Mouse (Mus musculus): ENCODE data around the gene Rhbdl3.
A peak's percentile ranks its signal among the peaks of the same experiment; 100 is the strongest.
"Not testable (repeated sequence)": the region's sequence is repeated elsewhere in the genome, so short reads cannot be mapped to it uniquely, and the experiment has no call there.

Rhbdl3 gene

GRCm38 (mm10) chr11:80313462-80313861 lies 12.8 kb downstream of the Rhbdl3 start:
- DNase-seq = no peak

- no peak for DNase-seq
Measured at GRCm38 (mm10) chr11:80313944-80314343, 13.2 kb downstream of the Rhbdl3 start.

GRCm38 (mm10) chr11:80315743-80316639 lies 15.3 kb downstream of the Rhbdl3 start:
- DNase-seq = peak; percentile 36

GRCm38 (mm10) chr11:80323255-80323654 lies 22.5 kb downstream of the Rhbdl3 start:
- DNase-seq = no peak

- no peak for DNase-seq
Measured at GRCm38 (mm10) chr11:80324636-80325035, 23.9 kb downstream of the Rhbdl3 start.

DNA sequence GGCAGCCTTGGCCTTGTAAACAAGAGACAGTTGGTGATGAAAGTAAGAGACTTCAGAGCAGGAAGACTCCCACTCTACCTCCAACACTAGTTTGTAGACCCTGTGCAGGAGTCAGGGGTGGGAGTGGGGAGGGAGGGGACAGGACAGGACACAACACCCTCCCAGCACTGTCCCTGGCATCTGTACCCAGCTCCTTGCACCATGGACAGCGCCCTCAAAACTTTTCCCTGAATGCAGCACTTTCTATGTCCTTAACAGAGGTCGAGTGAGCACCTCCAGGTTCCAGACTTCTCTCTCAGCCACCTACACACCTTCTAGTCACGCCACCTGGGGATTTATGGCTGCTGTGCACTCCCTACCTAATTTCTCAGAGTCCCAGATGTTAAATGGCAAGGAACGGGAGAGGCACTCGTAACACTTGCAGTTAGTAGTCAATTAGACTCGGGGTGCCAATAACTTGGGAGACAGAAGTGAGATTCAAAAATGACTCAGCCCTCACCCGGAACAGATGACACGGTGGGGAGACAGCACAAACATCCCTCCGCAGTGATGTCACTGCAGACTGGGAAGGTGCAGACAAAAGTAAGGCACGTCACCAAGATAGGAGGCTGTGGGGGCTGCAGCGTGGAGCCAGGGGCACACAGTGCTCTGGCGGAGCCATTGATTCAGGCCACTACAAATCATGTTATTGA lies 32.1 kb downstream of the Rhbdl3 start:
- DNase-seq = no peak

GRCm38 (mm10) chr11:80335609-80336350 lies 35.1 kb downstream of the Rhbdl3 start:
- no peak for DNase-seq

DNA sequence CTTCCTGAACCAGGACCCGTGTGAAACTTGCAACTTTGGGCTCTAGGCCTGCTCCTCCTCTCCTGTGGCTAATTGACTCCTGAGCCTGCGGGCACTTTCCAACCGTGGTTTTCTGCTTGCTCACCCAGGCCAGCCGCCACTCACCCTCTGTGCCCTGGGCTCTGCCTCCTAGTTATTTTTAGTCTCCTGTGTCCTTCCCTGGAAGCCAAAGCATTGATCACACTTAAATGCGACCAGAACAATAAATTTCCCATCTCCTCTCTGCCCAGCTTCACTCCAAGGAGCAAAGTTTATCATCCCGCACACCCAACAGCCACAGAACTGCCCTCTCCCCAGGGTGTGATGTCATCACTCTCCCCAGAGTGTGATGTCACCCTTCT lies 35.6 kb downstream of the Rhbdl3 start:
- no peak for DNase-seq

DNA sequence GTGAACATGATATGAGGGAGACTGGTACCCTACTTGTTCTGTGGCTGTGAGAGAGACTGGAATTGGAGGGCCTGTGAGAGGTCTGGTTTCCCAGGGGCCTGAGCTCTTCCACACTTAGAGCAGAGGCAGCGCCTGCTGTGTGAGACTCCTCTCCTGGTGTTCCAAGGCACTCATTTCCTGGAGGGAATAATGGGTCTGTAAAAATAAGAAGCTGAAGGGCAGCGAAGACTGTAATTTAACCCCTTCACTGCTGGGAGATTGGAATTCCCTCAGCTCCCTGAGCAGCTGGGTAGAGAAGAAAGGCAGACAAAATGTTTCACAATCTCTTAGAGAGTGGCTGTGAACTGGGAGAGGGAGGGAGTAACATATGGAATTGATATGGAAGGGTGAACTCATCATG lies 41.8 kb downstream of the Rhbdl3 start:
- DNase-seq = no peak

DNA sequence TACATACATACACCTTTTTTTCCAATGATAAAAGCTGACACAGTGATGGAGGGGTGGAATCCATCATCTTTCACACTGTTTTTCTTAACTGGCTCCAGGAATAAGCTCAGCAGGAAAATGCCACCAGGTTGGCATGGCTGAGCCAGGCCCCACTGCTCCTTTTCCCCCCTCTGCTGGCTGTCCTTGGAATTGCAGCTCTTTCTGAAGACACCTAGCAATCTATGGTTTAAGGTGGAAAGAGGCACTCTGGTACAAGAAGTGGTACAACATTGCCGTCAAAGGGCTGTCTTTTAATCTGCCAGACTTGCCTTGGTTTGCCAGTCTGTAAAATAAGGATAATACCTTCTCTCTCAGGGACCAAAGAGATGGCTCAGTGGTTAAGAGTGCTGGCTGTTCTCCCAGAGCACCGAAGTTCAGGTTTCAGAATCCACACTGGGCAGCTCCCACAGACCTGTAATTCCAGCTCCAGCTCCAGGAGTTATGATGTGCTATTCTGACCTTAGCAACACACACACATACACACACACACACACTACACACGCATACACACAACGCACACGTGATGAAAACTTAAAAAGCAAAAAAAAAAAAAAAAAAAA lies 51.2 kb downstream of the Rhbdl3 start:
- peak; percentile 66 for DNase-seq

DNA sequence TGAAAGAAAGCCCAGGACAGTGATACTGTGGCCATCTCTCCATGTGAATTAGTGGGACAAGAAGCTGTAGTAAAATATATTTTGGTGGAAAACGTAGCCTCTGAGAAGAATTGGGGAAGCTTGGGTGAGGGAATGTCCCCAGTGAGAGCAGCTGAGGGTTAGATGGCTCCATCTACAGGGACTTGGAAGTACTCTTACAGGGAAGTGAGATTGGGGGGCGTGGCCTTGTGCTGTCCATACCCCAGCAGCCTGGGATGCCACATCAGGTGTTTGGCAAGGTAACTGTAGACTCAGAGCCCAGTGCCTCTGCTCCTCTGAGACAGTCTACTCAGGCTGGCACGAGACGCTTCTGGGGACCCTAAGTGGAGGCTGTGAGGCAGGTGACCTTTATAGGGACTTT lies 54.1 kb downstream of the Rhbdl3 start:
- no peak for DNase-seq

DNA sequence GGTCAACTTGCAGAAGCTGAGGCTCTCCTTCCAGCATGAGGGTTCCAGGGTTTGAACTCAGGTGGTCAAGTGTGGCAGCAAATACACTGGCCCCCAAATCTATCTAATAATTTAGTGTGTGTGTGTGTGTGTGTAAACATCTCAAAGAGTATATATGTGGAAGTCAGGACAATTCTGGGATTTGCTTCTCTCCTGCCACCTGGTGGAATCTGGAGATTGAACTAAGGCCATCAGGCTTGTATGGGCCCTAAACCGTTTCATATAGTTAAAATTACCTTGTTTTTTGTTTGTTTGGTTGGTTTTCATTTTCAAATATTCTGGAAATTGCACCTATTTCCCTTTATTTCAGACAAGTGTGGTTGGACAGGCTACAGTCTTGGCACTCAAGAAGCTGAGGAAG lies 68.2 kb downstream of the Rhbdl3 start:
- no peak for DNase-seq

- DNase-seq = no peak
Measured at GRCm38 (mm10) chr11:80376651-80377050, 75.9 kb downstream of the Rhbdl3 start.

DNA sequence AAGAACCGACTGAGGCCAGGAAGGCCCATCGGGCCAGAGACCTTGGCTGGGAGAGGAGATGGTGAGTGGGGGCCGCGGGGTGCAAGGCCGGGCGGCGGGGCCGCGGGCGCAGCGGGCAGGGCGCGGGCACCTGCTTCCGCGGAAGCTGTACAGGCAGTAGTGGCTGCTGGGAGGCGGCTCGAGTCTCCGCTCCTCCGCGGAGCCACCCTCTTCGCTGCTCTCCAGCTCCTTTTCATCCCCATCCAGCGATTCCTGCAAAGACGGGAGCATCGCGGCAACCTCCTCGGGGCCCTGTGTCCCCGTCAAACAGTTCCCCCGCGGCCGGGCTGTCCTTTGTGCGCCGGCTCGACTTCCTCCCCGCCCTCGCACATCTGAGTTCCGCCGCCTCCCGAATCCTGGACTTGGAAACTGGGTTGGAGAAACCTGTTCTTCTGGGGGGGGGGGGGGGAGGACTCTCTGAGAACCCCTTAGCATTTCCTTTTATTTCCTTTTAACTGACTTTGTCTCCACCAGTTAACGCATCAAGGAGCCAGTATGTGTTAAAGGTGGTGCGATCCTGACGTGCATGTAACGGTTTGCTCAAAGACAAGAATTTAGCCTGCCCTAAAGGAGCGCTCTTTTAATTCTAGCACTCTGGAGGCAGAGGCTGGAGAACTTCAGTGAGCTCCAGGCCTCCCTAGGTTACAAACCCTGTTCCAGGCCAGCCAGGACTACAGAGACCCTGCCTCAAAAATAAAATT lies 77.2 kb downstream of the Rhbdl3 start, which contains the start of gene 5730455P16Rik:
Gene 5730455P16Rik (minus strand): TSS at position 323 of the 740 bp plus-strand sequence.
- peak; percentile 79 for DNase-seq

DNA sequence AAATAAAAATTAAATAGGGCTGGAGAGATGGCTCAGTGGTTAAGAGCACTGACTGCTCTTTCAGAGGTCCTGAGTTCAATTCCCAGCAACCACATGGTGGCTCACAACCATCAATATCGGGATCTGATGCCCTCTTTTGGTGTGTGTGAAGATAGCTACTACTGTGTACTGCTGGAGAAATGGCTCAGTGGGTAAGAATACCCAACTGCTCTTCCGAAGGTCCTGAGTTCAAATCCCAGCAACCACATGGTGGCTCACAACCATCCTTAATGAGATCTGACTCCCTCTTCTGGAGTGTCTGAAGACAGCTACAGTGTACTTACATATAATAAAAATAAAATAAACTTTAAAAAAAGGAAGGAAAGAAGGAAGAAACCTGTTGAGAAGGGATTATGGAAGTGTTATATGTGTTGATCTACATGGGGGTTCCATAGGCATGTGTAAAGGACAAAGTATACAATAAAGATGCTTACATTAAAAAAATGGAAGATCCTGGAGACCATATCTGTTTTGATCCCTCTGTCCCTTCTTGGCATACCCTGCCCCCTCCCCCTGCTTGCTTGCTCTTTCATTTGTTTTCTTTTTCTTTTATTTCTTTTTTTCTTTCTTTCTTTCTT lies 77.8 kb downstream of the Rhbdl3 start:
- not testable (repeated sequence) for DNase-seq

GRCm38 (mm10) chr11:80379184-80379583 lies 78.5 kb downstream of the Rhbdl3 start:
- not testable (repeated sequence) for DNase-seq

- DNase-seq = no peak
Measured at GRCm38 (mm10) chr11:80382626-80383018, 81.9 kb downstream of the Rhbdl3 start.

GRCm38 (mm10) chr11:80383019-80383625 lies 82.4 kb downstream of the Rhbdl3 start, which contains the start of gene Zfp207:
Gene Zfp207 (plus strand): TSS chr11:80383279.
- peak; percentile 96 for DNase-seq

DNA sequence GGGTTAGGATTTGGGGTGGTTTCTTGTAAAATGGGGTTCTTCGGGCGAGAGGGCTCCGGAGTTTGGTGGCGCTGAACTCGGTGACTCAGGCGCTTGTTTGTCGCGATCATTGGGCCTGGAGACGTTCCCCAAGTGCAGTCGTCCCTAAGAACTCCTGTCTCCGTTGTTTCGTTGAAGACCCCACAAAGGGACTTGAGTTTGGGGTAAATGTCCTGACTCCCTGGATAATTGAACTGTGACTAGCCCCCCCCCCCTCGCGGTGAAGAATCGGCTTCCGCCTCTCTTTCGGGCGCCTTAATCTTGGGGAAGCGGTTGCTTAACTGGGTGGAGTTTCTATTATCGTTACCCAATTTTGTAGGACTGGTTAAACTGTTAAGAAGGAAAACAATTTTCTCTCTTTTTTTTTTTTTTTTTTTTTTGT lies 82.9 kb downstream of the Rhbdl3 start:
- no peak for DNase-seq

DNA sequence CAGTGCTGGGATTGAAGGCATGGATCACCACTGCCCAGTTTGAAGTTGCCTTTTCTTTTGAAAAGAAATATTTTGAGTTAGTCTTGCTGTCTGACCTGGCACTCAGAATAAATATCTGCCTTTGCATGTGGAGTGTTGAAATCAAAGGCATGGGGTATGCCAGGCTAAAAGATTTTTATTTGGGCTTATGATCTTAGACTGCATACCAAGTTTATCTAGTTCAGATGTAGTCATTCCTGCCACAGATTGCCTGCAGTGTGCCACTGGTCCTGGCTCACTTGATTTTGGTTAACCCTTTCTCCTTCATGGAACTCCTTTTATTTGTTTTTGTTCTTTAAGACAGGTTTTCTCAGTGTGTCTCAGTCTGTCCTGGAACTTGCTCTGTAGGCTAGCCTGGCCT lies 83.7 kb downstream of the Rhbdl3 start:
- no peak for DNase-seq

DNA sequence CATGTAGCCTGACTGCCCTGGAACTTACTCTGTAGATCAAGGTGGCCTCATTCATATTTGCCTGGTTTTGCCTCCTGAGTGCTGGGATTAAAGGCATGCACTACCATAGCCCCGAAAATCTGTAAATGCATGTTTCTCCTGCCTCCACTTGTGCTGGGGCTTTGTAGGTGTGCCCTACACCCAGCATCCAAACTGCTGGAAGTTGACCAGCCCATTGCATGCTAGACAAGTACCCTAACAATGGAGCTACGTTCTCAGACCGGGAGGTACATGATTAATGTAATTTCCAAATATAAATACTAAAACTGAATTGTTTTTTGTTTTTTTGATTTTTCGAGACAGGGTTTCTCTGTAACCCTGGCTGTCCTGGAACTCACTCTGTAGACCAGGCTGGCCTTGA lies 84.3 kb downstream of the Rhbdl3 start:
- peak; percentile 20 for DNase-seq
